Mouse (Mus musculus) spleen, adult 2 months (tissue): ENCODE measurements around the gene Nqo1. TPM values are rescaled to one million over a fixed set of nuclear protein-coding genes. Genes with fewer than 3 reads are reported as not detected.

Experiments
- DNase-seq, 2 experiments: peaks; one replicate each; pipeline versions ENCODE4 v3.0.0 to v3.0.0-alpha.2; 2012 to 2021; ENCODE audit warnings: low spot score in 2 of 2, low read depth in 1 of 2
- H3K27ac ChIP-seq: fragments of 200-500 bp; 2 replicates; pipeline ENCODE4 v1.5.1; 2012; ENCODE audit warnings: low read length, inconsistent platforms; ENCODE audit not compliant: insufficient read depth
- H3K27me3 ChIP-seq: fragments of 200-500 bp; 2 replicates; pipeline ENCODE4 v1.6.1; 2012; ENCODE audit warnings: mild to moderate bottlenecking, moderate library complexity, low read length, inconsistent platforms; ENCODE audit not compliant: control insufficient read depth, insufficient read depth
- H3K36me3 ChIP-seq: fragments of 200-500 bp; 2 replicates; pipeline ENCODE4 v1.6.1; 2012; ENCODE audit warnings: mild to moderate bottlenecking, low read length, inconsistent platforms; ENCODE audit not compliant: control insufficient read depth, insufficient read depth
- H3K4me1 ChIP-seq: fragments of 200-500 bp; 2 replicates; pipeline ENCODE4 v1.6.1; 2011; ENCODE audit warnings: inconsistent platforms; ENCODE audit not compliant: control insufficient read depth, insufficient read depth, insufficient read length
- H3K4me3 ChIP-seq: fragments of 200-500 bp; 2 replicates; pipeline ENCODE4 v1.5.1; 2011; ENCODE audit warnings: mild to moderate bottlenecking, inconsistent platforms; ENCODE audit not compliant: insufficient read depth, insufficient read length; ENCODE audit errors: extremely low read depth
- CTCF ChIP-seq: fragments of 200-500 bp; IDR thresholded peaks from 2 replicates; pipeline ENCODE4 v1.5.1; 2011; ENCODE audit warnings: mild to moderate bottlenecking, inconsistent platforms; ENCODE audit not compliant: insufficient read depth, insufficient read length, insufficient replicate concordance; ENCODE audit errors: extremely low read depth
- POLR2A ChIP-seq: fragments of 200-500 bp; IDR thresholded peaks from 2 replicates; pipeline ENCODE4 v1.6.1; 2011; ENCODE audit warnings: low read depth, low read length, inconsistent platforms
- WGBS: fragments of 180-500 bp; shearing (Covaris S2); methylation state at CpG from one replicate; pipeline ENCODE4 v1.1.7; 2018; 5-methylcytosine and 5-hydroxymethylcytosine counted together
- polyA plus RNA-seq: library from polyadenylated mRNA; depleted of rRNA; stranded (reverse); fragments of >200 nt; gene quantifications from 2 replicates; pipeline ENCODE4 v1.2.3, GENCODE M21; 2012

Gene Nqo1
- polyA plus RNA-seq, 1 experiment, result 2.1 TPM

DNA sequence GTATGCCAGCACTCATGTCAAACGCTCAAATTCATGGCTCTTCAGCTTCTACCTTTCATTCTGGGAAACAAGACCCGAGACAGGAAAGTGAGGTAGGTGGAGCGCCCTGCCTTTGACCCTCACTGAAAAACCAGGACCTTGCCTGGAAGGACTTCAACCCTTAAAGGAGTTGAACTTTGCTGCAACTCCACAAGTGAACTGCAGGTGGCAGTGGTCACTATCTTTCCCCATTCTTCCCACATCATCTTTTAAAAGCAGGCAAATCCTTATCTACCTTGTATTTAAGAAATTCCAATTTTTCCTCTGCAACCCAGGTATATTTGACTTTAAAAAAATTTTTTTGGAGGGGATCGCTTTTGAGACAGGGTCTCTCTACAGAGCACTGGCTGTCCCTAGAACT lies 8.4 kb upstream of the Nqo1 start:
- TF ChIP-seq CTCF, result peak; percentile 44; the same call in 1 of the 2 replicates
- TF ChIP-seq POLR2A, result no peak

GRCm38 (mm10) chr8:107405935-107406334 lies 2.9 kb upstream of the Nqo1 start:
- no peak overlapping the region for H3K27ac ChIP-seq
- WGBS, result 76% methylated on average over 3 of the region's 3 CpGs
- no peak overlapping the region for H3K4me3 ChIP-seq
- TF ChIP-seq POLR2A, result no peak
- TF ChIP-seq CTCF, result no peak
- H3K36me3 ChIP-seq, result peaks cover 2% of the 10 kb centered on the region
- peaks cover 5% of the 10 kb centered on the region; the same call in 1 of the 2 replicates for H3K4me1 ChIP-seq
- no peaks in the 10 kb centered on the region for H3K27me3 ChIP-seq
- no peak for DNase-seq

More for the DNA sequence above, 8.4 kb upstream of the Nqo1 start:
- Histone ChIP-seq H3K27me3 (no peaks in the 10 kb centered on the region), H3K4me1 (no peaks in the 10 kb centered on the region), H3K4me3 (no peak overlapping the region), H3K27ac (no peak overlapping the region), H3K36me3 (peaks cover 22% of the 10 kb centered on the region)
- no peak for DNase-seq
- 76% methylated on average over 4 of the region's 4 CpGs for WGBS

DNA sequence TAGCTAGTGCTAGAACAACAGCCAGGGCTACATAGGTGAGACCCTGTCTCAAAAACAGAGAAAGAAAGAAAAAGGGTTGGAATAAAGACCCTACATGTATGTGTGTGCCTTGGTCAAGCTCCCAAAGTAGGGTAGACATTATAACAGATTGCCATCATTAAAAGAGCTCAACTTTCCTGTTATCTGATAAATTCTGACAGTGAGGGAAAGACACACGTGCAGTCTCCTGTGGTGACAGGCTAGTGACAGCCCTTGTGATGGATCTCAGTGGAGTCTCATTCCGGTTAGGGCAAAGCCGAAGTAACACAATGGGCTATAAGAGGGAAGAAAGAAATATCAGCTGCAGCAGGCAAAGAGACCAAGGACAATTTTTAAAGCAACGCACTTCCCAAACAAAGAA lies 1.1 kb upstream of the Nqo1 start:
- 84% methylated on average over 4 of the region's 4 CpGs for WGBS
- DNase-seq, result no peak
- Histone ChIP-seq H3K4me3 (no peak overlapping the region), H3K4me1 (peaks cover 5% of the 10 kb centered on the region; the same call in 1 of the 2 replicates), H3K27ac (no peak overlapping the region), H3K27me3 (no peaks in the 10 kb centered on the region), H3K36me3 (no peaks in the 10 kb centered on the region)
- TF ChIP-seq CTCF (no peak), POLR2A (no peak)

DNA sequence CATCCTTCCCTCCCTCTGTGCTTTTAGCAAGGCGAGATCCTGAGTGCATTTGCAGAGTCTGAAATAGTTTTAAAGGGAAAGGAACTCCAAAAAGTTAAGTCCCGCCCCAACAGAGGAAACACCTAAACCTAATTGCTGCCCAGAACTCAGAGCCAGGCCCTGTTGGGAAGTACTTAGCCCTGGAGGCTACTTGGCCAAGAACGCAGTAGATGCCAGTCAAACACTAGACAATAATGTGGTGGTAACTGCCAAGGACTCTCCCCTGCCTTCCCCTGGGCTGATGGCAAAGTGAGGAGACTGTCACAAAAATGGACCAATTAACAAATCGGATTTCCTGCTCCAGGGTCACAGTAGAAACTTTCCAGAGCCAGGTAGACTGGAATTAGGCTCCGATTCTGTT lies 1.1 kb downstream of the Nqo1 start:
- 88% methylated on average over 5 of the region's 5 CpGs for WGBS
- Histone ChIP-seq H3K4me1 (peaks cover 5% of the 10 kb centered on the region; the same call in 1 of the 2 replicates), H3K36me3 (no peaks in the 10 kb centered on the region), H3K27ac (no peak overlapping the region), H3K27me3 (no peaks in the 10 kb centered on the region), H3K4me3 (no peak overlapping the region)
- TF ChIP-seq CTCF (no peak), POLR2A (no peak)
- DNase-seq, result no peak

DNA sequence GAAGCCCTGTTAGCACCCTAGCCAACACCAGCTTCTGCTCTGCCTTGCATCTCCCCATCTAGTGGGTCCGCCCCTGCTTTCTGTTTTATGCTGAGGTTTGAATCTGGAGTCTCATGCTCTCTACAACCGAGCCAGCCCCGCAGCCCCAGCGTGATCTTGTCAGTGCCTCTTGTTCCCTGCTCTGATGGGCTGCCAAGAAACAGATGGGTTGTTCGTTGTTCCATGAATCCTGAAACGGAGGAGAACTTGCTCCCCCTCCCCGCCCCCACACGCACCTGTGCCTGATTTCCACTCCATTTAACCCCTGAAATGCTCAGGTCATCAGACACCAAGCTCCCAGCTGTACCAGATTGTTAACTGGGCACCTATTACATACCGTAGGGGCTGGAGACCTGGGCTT lies 3.5 kb downstream of the Nqo1 start:
- Histone ChIP-seq H3K36me3 (no peaks in the 10 kb centered on the region), H3K4me1 (peaks cover 5% of the 10 kb centered on the region; the same call in 1 of the 2 replicates), H3K4me3 (no peak overlapping the region), H3K27ac (no peak overlapping the region), H3K27me3 (no peaks in the 10 kb centered on the region)
- TF ChIP-seq POLR2A (no peak), CTCF (no peak)
- DNase-seq, result no peak
- 69% methylated on average over 9 of the region's 9 CpGs for WGBS

DNA sequence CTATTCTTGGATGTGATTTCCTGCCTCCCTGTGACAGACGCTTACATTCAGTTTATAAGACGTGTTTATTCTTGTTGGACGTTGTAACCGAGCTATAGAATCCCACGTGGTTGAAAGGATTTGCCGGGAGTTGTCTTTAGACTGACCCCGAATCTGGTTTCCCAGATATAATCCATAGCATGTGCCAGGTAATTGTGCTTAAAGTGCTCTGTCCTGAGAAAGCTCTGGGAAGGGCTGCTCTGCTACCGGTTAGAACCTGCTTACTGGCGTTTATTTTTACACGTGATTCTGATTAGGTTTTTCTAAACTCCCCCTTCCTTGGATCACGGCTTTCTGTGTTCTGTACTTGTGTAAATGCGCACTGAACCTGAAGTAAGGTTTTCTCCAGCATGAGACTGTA lies 5.3 kb downstream of the Nqo1 start:
- Histone ChIP-seq H3K27ac (no peak overlapping the region), H3K27me3 (no peaks in the 10 kb centered on the region), H3K4me3 (no peak overlapping the region), H3K36me3 (no peaks in the 10 kb centered on the region), H3K4me1 (peaks cover under 1% of the 10 kb centered on the region; the same call in 1 of the 2 replicates)
- DNase-seq, result no peak
- WGBS, result 85% methylated on average over 12 of the region's 12 CpGs
- TF ChIP-seq POLR2A (no peak), CTCF (no peak)

DNA sequence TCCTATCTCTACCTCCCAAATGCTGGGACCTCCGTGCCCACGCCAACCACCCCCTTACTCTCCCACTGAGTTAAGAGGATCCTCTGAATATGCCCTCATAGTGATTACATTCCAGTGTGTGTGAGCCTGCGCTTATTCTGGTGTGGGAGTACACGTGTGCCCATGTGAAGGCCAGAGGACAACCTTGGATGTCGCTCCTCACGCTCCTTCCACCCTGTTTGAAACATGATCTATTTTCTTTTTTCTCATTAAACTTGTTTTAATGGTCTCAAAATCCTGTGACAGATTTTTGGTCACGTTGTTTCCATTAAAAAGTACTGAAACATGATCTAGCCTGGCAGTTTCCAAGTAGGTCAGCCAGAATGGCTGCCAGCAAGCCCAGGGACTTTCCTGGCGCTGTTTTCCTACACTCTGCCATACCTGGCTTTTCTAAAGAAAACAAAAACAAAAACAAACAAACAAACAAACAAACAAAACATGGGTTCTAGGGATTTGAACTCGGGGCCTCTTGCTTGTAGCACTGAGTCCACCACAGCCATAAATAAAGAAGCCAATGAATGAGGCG lies 6.8 kb downstream of the Nqo1 start:
- Histone ChIP-seq H3K27ac (no peak overlapping the region), H3K36me3 (no peaks in the 10 kb centered on the region), H3K4me3 (no peak overlapping the region), H3K27me3 (no peaks in the 10 kb centered on the region), H3K4me1 (no peaks in the 10 kb centered on the region)
- TF ChIP-seq CTCF, result no peak
- no peak for TF ChIP-seq POLR2A
- no peak for DNase-seq
- 90% methylated on average over 10 of the region's 10 CpGs for WGBS
